Mouse (Mus musculus) heart, embryonic 11.5 days (tissue): ENCODE results near the gene Acss1. TPM values are rescaled to one million over a fixed set of nuclear protein-coding genes. Genes with fewer than 3 reads are reported as not detected.

Experiments
- ATAC-seq: fragments of 200-750 bp; cut with Nextera tagmentation; replicated peaks from 2 replicates; pipeline ENCODE4 v1.8.0; 2017; ENCODE audit warnings: moderate library complexity; ENCODE audit not compliant: insufficient number of reproducible peaks, low FRiP score, low TSS enrichment
- H3K27ac ChIP-seq: fragments of 300-500 bp; sonication (generic); 2 replicates; pipeline ENCODE4 v1.5.1; 2014; ENCODE audit warnings: mild to moderate bottlenecking, low read depth, low read length
- H3K27me3 ChIP-seq: fragments of 300-500 bp; sonication (generic); 2 replicates; pipeline ENCODE4 v1.6.1; 2014; ENCODE audit warnings: mild to moderate bottlenecking, low read length, mixed read lengths; ENCODE audit not compliant: control insufficient read depth, insufficient read depth
- H3K36me3 ChIP-seq: fragments of 300-500 bp; sonication (generic); 2 replicates; pipeline ENCODE4 v1.6.1; 2014; ENCODE audit warnings: mild to moderate bottlenecking, low read length, moderate library complexity, mixed read lengths; ENCODE audit not compliant: control insufficient read depth, insufficient read depth
- H3K4me1 ChIP-seq: fragments of 300-500 bp; sonication (generic); 2 replicates; pipeline ENCODE4 v1.6.1; 2014; ENCODE audit warnings: low read length; ENCODE audit not compliant: control insufficient read depth, insufficient read depth
- H3K4me2 ChIP-seq: fragments of 300-500 bp; sonication (generic); 2 replicates; pipeline ENCODE4 v1.6.1; 2014; ENCODE audit warnings: mild to moderate bottlenecking, moderate library complexity
- H3K4me3 ChIP-seq: fragments of 300-500 bp; sonication (generic); 2 replicates; pipeline ENCODE4 v1.5.1; 2014; ENCODE audit warnings: low read depth, low read length
- H3K9ac ChIP-seq: fragments of 300-500 bp; sonication (generic); 2 replicates; pipeline ENCODE4 v1.6.1; 2014; ENCODE audit warnings: mild to moderate bottlenecking, low read depth, low read length, moderate library complexity
- H3K9me3 ChIP-seq: fragments of 300-500 bp; sonication (generic); replicated peaks from 2 replicates; pipeline ENCODE4 v1.6.1; 2016; ENCODE audit warnings: low read length; ENCODE audit not compliant: control insufficient read depth
- WGBS: fragments of 180-500 bp; shearing (Covaris S2); extraction: QIAGEN DNeasy Blood & Tissue Kit; methylation state at CpG from one replicate; pipeline ENCODE4 v1.1.7; 2014; ENCODE audit not compliant: insufficient replicate concordance; 5-methylcytosine and 5-hydroxymethylcytosine counted together
- polyA plus RNA-seq: library from polyadenylated mRNA; unstranded; fragments of >200 nt; fragmentation: Nextera tagmentation; extraction: Ambion mirVana; gene quantifications from 2 replicates; pipeline ENCODE4 v1.2.1, GENCODE M21; 2014

Acss1 gene
- polyA plus RNA-seq, 1 experiment from 2014 or later: 14.8 TPM

DNA sequence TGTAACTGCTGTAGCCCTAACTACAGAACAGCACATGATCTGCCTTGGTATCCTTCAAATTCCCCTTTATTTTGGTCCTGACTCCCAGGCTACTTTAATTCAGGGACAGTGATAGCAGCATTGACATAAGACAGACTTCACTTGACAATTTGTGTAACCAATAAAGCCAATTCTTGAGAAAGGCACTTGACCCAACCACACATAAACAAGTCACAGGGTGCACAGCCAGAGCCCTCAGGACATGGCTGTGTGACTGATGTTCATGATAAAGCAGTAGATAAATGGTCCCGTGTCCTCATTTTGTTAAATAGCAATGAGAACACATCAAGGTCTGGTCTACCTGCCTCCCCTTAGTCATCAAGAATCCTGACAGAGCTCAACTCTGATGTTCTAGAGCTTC, 88.7 kb downstream of the Acss1 start:
- 69% methylated on average over 1 of the region's 1 CpGs for WGBS
- H3K27ac ChIP-seq: no peak overlapping the region
- no peaks in the 10 kb centered on the region for H3K27me3 ChIP-seq
- no peaks in the 10 kb centered on the region for H3K4me1 ChIP-seq
- H3K36me3 ChIP-seq: no peaks in the 10 kb centered on the region
- H3K4me3 ChIP-seq: no peak overlapping the region
- H3K9me3 ChIP-seq: no peaks in the 10 kb centered on the region
- H3K4me2 ChIP-seq: no peak overlapping the region
- no peak for ATAC-seq
- no peak overlapping the region for H3K9ac ChIP-seq

GRCm38 (mm10) chr2:150578603-150579002, 89.7 kb downstream of the Acss1 start:
- no peak overlapping the region for H3K27ac ChIP-seq
- H3K4me1 ChIP-seq: no peaks in the 10 kb centered on the region
- WGBS: 75% methylated on average over 5 of the region's 5 CpGs
- H3K4me3 ChIP-seq: no peak overlapping the region
- H3K9ac ChIP-seq: no peak overlapping the region
- no peak overlapping the region for H3K4me2 ChIP-seq
- no peaks in the 10 kb centered on the region for H3K27me3 ChIP-seq
- no peak for ATAC-seq
- H3K36me3 ChIP-seq: no peaks in the 10 kb centered on the region
- H3K9me3 ChIP-seq: no peaks in the 10 kb centered on the region

GRCm38 (mm10) chr2:150576256-150576655, 92.0 kb downstream of the Acss1 start:
- Histone ChIP-seq H3K9ac (no peak overlapping the region), H3K27me3 (no peaks in the 10 kb centered on the region), H3K4me1 (no peaks in the 10 kb centered on the region), H3K4me2 (no peak overlapping the region), H3K4me3 (no peak overlapping the region), H3K27ac (no peak overlapping the region), H3K36me3 (no peaks in the 10 kb centered on the region), H3K9me3 (no peaks in the 10 kb centered on the region)
- 80% methylated on average over 1 of the region's 1 CpGs for WGBS
- no peak for ATAC-seq

GRCm38 (mm10) chr2:150572463-150572862, 95.8 kb downstream of the Acss1 start:
- no peak for ATAC-seq

DNA sequence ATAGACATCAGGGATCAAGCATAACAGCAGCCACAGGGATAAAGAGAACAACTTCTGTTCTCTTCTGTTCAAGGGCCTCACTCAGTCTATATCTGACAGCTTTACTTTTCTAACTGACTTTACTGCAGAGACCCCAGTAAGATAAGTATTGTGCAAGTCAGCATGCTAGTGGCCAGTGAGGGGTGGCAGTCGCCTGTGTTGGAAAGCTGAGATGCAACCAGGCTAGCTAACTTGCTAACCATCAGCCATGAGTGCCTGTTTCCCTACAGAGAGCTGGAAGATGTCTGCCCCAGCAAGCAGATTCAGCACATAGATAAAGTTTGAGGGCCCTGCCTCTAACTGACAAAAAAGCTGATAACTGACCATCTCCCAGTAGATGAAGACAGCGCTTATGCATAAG, 97.5 kb downstream of the Acss1 start:
- WGBS: 79% methylated on average over 2 of the region's 2 CpGs
- H3K4me2 ChIP-seq: no peak overlapping the region
- no peak overlapping the region for H3K4me3 ChIP-seq
- H3K36me3 ChIP-seq: no peaks in the 10 kb centered on the region
- H3K27me3 ChIP-seq: no peaks in the 10 kb centered on the region
- no peaks in the 10 kb centered on the region for H3K4me1 ChIP-seq
- no peak for ATAC-seq
- H3K9ac ChIP-seq: no peak overlapping the region
- H3K9me3 ChIP-seq: no peaks in the 10 kb centered on the region
- H3K27ac ChIP-seq: no peak overlapping the region

More at GRCm38 (mm10) chr2:150572463-150572862, 95.8 kb downstream of the Acss1 start:
- no peaks in the 10 kb centered on the region for H3K27me3 ChIP-seq
- H3K9ac ChIP-seq: no peak overlapping the region
- no peaks in the 10 kb centered on the region for H3K9me3 ChIP-seq
- no peak overlapping the region for H3K4me2 ChIP-seq
- H3K4me3 ChIP-seq: no peak overlapping the region
- 80% methylated on average over 3 of the region's 3 CpGs for WGBS
- H3K36me3 ChIP-seq: no peaks in the 10 kb centered on the region
- H3K27ac ChIP-seq: no peak overlapping the region
- H3K4me1 ChIP-seq: no peaks in the 10 kb centered on the region

DNA sequence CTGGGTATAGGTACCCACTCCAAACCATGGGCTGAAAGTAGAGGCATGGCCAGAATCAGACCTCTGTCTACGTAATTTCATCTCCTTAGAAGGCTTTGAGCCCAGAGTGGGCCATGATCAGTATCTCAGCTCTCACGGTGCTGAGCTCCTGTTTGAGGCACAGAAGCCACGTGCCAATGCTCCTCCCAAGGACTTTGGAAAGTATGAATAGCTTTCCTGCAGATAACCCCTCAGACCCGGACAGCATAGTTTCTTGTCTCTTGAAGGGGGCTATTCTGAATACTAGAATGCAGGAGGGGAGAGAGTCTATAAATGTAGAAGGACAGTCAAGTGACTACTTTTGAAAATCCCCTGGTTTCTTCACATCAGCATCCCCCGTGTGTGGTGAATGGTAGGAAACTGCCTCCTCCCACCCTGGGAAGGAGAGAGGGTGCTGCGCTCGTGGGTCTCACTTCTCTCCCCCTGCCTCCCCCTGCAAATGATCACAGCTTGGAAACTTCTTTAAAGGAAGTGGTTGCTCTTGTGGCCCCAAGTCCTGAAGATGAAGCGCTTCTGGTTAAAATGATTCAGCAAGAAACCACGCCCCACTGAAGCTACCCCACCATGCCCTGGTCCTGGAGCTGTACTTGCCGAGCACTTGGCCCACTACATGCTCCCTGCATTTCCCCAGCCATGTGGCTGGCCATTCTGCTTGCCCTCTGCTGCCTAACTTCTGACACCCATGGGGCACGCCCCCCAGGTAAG, 98.3 kb downstream of the Acss1 start, which contains the start of gene Cst7:
Gene Cst7 (plus strand): TSS at position 569 of the 744 bp plus-strand sequence.
- no peaks in the 10 kb centered on the region for H3K36me3 ChIP-seq
- no peaks in the 10 kb centered on the region for H3K27me3 ChIP-seq
- H3K4me1 ChIP-seq: no peaks in the 10 kb centered on the region
- no peak for ATAC-seq
- no peak within 1 kb of the TSS for H3K9ac ChIP-seq
- WGBS: 59% methylated on average over 11 of the region's 11 CpGs
- H3K4me2 ChIP-seq: no peak within 1 kb of the TSS
- no peaks in the 10 kb centered on the region for H3K9me3 ChIP-seq
- no peak within 1 kb of the TSS for H3K4me3 ChIP-seq
- no peak within 1 kb of the TSS for H3K27ac ChIP-seq

Other genes with a start within 250 kb of the Acss1 start
- gene Zfp442, start 217.0 kb downstream of the Acss1 start, polyA plus RNA-seq: 4.1 and 4.4 TPM in 2 replicates
- gene Zfp345, start 183.4 kb downstream of the Acss1 start, polyA plus RNA-seq: 0.06 and 0.31 TPM in 2 replicates
- gene Cst7, start 98.1 kb downstream of the Acss1 start, polyA plus RNA-seq: 0.38 and 0.59 TPM in 2 replicates
- gene Apmap, start 59.9 kb downstream of the Acss1 start, polyA plus RNA-seq: 31.1 and 35.2 TPM in 2 replicates
- gene Vsx1, start 20.9 kb upstream of the Acss1 start, polyA plus RNA-seq: not detected in 2 replicates
- 18.9 and 20.2 TPM in 2 replicates for gene Entpd6, start 80.5 kb upstream of the Acss1 start, polyA plus RNA-seq
- 84.4 and 120 TPM in 2 replicates for gene Pygb, start 118.2 kb upstream of the Acss1 start, polyA plus RNA-seq
- gene Abhd12, start 236.2 kb upstream of the Acss1 start, polyA plus RNA-seq: 44.9 and 49.2 TPM in 2 replicates
- 37.8 and 39.0 TPM in 2 replicates for gene Gins1, start 236.9 kb upstream of the Acss1 start, polyA plus RNA-seq